Mouse (Mus musculus) forebrain, postnatal 0 days (tissue): Measurements from ENCODE around the gene Thtpa. TPM values are rescaled to one million over a fixed set of nuclear protein-coding genes. Genes with fewer than 3 reads are reported as not detected.

Experiments
- ATAC-seq: fragments of 200-750 bp; cut with Nextera tagmentation; 2 replicates; pipeline ENCODE4 v1.8.0; 2017; ENCODE audit warnings: mild to moderate bottlenecking, moderate library complexity
- DNase-seq: peaks from one replicate; pipeline ENCODE4 v3.0.0-alpha.2; 2015
- H3K27ac ChIP-seq: fragments of 300-500 bp; sonication (generic); 2 replicates; pipeline ENCODE4 v1.5.1; 2014; ENCODE audit warnings: low read depth, mild to moderate bottlenecking, antibody characterized with exemption, low read length, moderate library complexity, mixed read lengths
- H3K27me3 ChIP-seq: fragments of 300-500 bp; sonication (generic); 2 replicates; pipeline ENCODE4 v1.6.1; 2014; ENCODE audit warnings: mild to moderate bottlenecking, low read length, mixed read lengths; ENCODE audit not compliant: insufficient read depth
- H3K36me3 ChIP-seq: fragments of 300-500 bp; sonication (generic); 2 replicates; pipeline ENCODE4 v1.6.1; 2014; ENCODE audit warnings: mild to moderate bottlenecking, moderate library complexity; ENCODE audit not compliant: insufficient read depth
- H3K4me1 ChIP-seq: fragments of 300-500 bp; sonication (generic); 2 replicates; pipeline ENCODE4 v1.6.1; 2014; ENCODE audit warnings: antibody characterized with exemption; ENCODE audit not compliant: insufficient read depth
- H3K4me2 ChIP-seq: fragments of 300-500 bp; sonication (generic); 2 replicates; pipeline ENCODE4 v1.6.1; 2014; ENCODE audit warnings: low read depth, mild to moderate bottlenecking, moderate library complexity
- H3K4me3 ChIP-seq: fragments of 300-500 bp; sonication (generic); 2 replicates; pipeline ENCODE4 v1.5.1; 2014; ENCODE audit warnings: low read depth, low read length, mixed read lengths
- H3K9ac ChIP-seq: fragments of 300-500 bp; sonication (generic); 2 replicates; pipeline ENCODE4 v1.6.1; 2014; ENCODE audit warnings: mild to moderate bottlenecking
- H3K9me3 ChIP-seq: fragments of 300-500 bp; sonication (generic); 2 replicates; pipeline ENCODE4 v1.6.1; 2016; ENCODE audit warnings: low read length
- CTCF ChIP-seq: sonication (generic); IDR thresholded peaks from 2 replicates; pipeline ENCODE4 v1.5.1; 2016; ENCODE audit warnings: antibody characterized with exemption, control low read depth, low read depth
- WGBS: fragments of 180-500 bp; shearing (Covaris S2); extraction: QIAGEN DNeasy Blood & Tissue Kit; methylation state at CpG from one replicate; pipeline ENCODE4 v1.1.7; 2014; 5-methylcytosine and 5-hydroxymethylcytosine counted together
- polyA plus RNA-seq: library from polyadenylated mRNA; unstranded; fragments of >200 nt; fragmentation: Nextera tagmentation; extraction: Ambion mirVana; gene quantifications from 2 replicates; pipeline ENCODE4 v1.2.1, GENCODE M21; 2015
- total RNA-seq: library from RNA; depleted of rRNA; stranded (reverse); fragments of >200 nt; gene quantifications from 2 replicates; pipeline ENCODE4 v1.2.3, GENCODE M21; 2014

The Thtpa gene
- total and polyA plus RNA-seq, 2 experiments from 2014 or later, result 47.2 to 49.0 TPM

GRCm38 (mm10) chr14:55105386-55105785 lies 10.8 kb downstream of the Thtpa start:
- no peaks in the 10 kb centered on the region for H3K9me3 ChIP-seq
- peak overlapping the region; percentile 83 for H3K27ac ChIP-seq
- H3K27me3 ChIP-seq, result no peaks in the 10 kb centered on the region
- H3K4me3 ChIP-seq, result peak overlapping the region; percentile 35
- H3K36me3 ChIP-seq, result peaks cover 5% of the 10 kb centered on the region; the same call in 1 of the 2 replicates
- TF ChIP-seq CTCF, result no peak
- peak overlapping the region; percentile 96 for H3K4me2 ChIP-seq
- DNase-seq (peak; percentile 58), ATAC-seq (no peak)
- H3K4me1 ChIP-seq, result peaks cover 41% of the 10 kb centered on the region
- 6% methylated on average over 7 of the region's 7 CpGs for WGBS
- peak overlapping the region; percentile 69 for H3K9ac ChIP-seq

DNA sequence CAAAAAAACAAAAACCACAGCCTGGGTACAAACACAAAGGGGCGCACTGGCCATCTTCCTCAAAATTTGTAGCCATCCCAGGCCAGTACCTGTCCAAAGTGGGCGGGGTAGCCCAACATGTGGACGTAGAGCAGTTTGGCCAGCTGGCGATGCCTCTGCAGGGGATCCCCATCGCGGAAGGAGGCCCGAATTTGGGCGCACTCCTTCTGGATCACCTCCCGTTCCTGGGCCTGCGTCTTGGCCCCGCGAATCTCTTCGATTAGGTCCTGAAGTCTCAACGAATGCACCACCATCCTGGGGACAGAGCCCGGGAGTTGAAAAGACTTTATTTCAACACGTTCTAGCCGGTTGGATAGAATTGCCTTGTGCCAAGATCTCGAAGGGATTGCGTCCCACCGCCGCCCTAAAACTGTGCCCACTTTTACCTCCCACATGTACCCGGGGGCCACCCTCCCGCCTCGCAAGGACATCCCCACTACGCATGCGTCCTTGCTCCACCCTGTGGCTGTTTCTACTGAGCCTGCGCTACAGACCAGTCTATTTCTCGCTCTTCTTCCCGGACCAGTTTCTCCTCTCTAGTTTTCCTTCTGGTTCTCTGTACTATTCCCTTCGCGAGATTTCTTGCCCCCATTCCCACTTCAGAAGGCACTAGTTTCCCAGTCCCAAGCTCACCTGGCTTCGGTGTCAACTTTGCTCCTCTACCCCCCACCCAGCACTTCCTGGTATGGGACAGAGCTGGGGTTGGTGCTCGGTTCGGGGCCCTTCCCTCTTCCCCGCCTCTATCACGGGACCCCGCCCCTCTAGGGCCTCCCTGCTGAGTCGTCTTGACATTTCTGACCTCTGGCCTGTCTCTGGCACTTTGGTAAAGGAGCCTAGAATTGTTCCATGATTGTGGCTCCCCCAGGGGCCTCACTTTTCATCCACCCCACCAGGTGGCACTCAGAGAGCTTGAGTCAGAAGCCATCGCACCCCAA lies 11.5 kb downstream of the Thtpa start, which contains the start of gene Ap1g2:
Ap1g2 (minus strand) TSS at position 758 of the 974 bp plus-strand sequence.
- H3K27ac ChIP-seq, result peak within 1 kb of the TSS; percentile 83
- peak; percentile 93 for DNase-seq
- no peaks in the 10 kb centered on the region for H3K9me3 ChIP-seq
- H3K9ac ChIP-seq, result peak within 1 kb of the TSS; percentile 69
- H3K27me3 ChIP-seq, result no peaks in the 10 kb centered on the region
- peak within 1 kb of the TSS; percentile 96 for H3K4me2 ChIP-seq
- H3K36me3 ChIP-seq, result peaks cover 2% of the 10 kb centered on the region; the same call in 1 of the 2 replicates
- peak; percentile 65 for ATAC-seq
- under 1% methylated on average over 39 of the region's 39 CpGs for WGBS
- H3K4me1 ChIP-seq, result peaks cover 41% of the 10 kb centered on the region
- TF ChIP-seq CTCF, result peak; percentile 58
- peak within 1 kb of the TSS; percentile 35 for H3K4me3 ChIP-seq

DNA sequence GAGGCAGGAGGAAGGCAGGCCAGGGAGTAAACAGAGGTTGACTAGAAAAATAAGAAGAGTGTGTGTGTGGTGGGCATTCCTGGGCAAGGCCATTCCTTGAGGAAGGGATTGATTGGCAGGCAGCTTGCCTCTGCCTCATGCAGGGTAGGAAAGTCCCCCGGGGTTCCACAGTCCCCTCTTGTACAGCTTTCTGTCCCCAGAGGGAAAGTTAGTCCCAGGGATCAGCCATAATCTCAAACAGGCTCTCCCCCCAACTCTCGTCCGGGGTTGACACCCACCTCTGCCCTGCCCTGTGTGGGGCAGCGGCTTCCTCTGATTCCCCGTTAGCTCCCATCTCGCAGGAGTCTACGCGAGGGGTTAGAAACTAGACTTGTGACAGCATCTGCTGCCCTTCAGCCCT lies 12.4 kb downstream of the Thtpa start:
- no peak for TF ChIP-seq CTCF
- no peak overlapping the region for H3K4me3 ChIP-seq
- H3K9me3 ChIP-seq, result no peaks in the 10 kb centered on the region
- no peaks in the 10 kb centered on the region for H3K27me3 ChIP-seq
- peak overlapping the region; percentile 40; the same call in 1 of the 2 replicates for H3K27ac ChIP-seq
- 64% methylated on average over 8 of the region's 8 CpGs for WGBS
- ATAC-seq (no peak), DNase-seq (no peak)
- peaks cover 2% of the 10 kb centered on the region; the same call in 1 of the 2 replicates for H3K36me3 ChIP-seq
- H3K4me2 ChIP-seq, result no peak overlapping the region
- H3K4me1 ChIP-seq, result peaks cover 47% of the 10 kb centered on the region
- H3K9ac ChIP-seq, result no peak overlapping the region

DNA sequence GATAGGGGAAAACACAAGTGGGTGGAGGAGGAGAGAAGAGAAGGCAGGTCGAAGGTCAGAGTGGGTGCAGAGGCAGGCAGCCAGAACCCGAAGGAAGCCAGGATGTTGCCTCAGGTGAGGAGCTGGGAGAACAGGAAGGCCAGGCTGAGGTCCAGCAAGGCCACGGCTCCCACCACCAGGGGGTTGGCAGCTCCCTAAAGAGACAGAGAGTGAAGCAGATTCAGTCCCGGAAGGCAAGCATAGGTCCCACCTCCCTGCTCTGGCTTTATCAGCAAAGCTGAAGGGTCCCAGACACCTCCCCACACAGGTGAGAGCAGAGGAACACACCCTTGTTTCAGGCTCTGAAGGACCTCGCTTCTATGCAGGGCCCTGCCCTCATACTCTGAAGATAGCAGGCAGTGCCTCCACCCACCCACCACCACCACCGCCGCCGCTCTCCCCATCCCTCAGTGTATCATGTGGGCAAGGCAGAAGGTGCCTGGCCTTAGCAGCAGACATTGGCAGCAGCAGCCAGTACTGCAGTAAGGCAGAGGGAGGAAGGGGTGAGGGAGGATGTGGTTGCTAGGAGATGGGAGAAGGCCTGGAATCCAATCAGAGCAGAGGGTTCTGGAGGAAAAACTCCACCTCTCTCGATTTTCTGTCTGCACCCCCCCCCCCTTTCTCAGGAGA lies 13.8 kb downstream of the Thtpa start:
- H3K27me3 ChIP-seq, result no peaks in the 10 kb centered on the region
- peak overlapping the region; percentile 35 for H3K4me2 ChIP-seq
- H3K9me3 ChIP-seq, result no peaks in the 10 kb centered on the region
- H3K4me1 ChIP-seq, result peaks cover 53% of the 10 kb centered on the region
- DNase-seq, result peak; percentile 90
- no peak; the same call in 1 of the 2 replicates for TF ChIP-seq CTCF
- ATAC-seq, result peak; percentile 91
- WGBS, result 30% methylated on average over 9 of the region's 9 CpGs
- H3K27ac ChIP-seq, result peak overlapping the region; percentile 92
- H3K4me3 ChIP-seq, result no peak overlapping the region
- H3K36me3 ChIP-seq, result peaks cover 6% of the 10 kb centered on the region
- peak overlapping the region; percentile 14 for H3K9ac ChIP-seq

- Histone ChIP-seq H3K4me3 (no peak overlapping the region), H3K36me3 (peaks cover 7% of the 10 kb centered on the region), H3K27ac (peak overlapping the region; percentile 92), H3K27me3 (no peaks in the 10 kb centered on the region), H3K4me1 (peaks cover 62% of the 10 kb centered on the region), H3K4me2 (peak overlapping the region; percentile 35), H3K9ac (peak overlapping the region; percentile 39), H3K9me3 (no peaks in the 10 kb centered on the region)
- no peak for DNase-seq
- WGBS, result 15% methylated on average over 21 of the region's 21 CpGs
- no peak for TF ChIP-seq CTCF
- ATAC-seq, result no peak
Measured at GRCm38 (mm10) chr14:55109048-55109873, 14.7 kb downstream of the Thtpa start.

DNA sequence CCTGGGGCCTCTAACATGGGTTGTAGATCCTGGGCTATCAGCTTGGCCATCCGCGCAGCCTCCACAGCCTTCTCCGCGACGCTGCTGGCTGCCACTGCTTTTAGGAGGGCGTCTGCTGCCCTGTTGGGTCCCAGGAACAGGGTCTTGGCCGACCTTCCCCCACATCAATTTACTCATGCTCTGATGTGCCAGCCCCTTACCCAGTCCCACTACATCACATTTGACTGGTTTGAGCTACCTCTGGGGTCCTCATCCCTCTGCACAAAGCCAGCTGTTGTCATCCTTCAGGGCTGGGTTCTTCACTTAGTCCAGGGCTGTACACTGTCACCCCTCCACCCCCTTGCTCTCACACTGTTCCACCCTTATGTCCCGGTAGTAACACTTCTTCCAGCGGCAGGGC lies 15.5 kb downstream of the Thtpa start:
- TF ChIP-seq CTCF, result no peak
- 40% methylated on average over 9 of the region's 9 CpGs for WGBS
- H3K27me3 ChIP-seq, result no peaks in the 10 kb centered on the region
- no peaks in the 10 kb centered on the region for H3K9me3 ChIP-seq
- H3K4me3 ChIP-seq, result no peak overlapping the region
- H3K27ac ChIP-seq, result peak overlapping the region; percentile 92
- peaks cover 7% of the 10 kb centered on the region for H3K36me3 ChIP-seq
- no peak for ATAC-seq
- H3K4me1 ChIP-seq, result peaks cover 59% of the 10 kb centered on the region
- DNase-seq, result no peak
- 0 out of 2 replicates have a peak overlapping the region, but pooled peaks have one; percentile 35 for H3K4me2 ChIP-seq
- H3K9ac ChIP-seq, result peak overlapping the region; percentile 39; the same call in 1 of the 2 replicates
